Mouse (Mus musculus): ENCODE measurements at regions not wholly inside any gene's neighbourhood (a gene's known extent, or its start where the extent isn't known, plus 50 kb on each side); places are given as distances from the start of the nearest gene placed in this dataset.

DNA sequence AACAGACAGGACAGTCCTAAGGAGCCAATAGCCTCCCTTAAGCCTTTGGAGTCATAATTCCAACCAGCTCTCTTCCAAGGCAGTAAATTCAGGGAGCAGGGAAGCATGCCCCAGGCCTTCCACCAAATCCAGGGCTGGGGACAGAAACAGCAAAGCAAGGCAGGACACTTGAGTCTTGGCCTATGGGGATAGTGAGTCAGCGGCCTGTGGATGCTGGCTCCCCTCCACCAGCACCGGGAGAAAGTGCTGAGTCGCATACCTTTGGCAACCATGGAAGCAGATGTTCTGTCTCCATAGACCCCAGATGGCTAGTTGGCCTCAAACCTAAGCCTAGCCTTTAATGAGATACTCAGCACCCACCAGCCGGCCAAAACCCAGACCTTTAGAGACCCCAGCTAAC is 133.8 kb upstream of the Six2 start:
- DNase-seq, result no peak

DNA sequence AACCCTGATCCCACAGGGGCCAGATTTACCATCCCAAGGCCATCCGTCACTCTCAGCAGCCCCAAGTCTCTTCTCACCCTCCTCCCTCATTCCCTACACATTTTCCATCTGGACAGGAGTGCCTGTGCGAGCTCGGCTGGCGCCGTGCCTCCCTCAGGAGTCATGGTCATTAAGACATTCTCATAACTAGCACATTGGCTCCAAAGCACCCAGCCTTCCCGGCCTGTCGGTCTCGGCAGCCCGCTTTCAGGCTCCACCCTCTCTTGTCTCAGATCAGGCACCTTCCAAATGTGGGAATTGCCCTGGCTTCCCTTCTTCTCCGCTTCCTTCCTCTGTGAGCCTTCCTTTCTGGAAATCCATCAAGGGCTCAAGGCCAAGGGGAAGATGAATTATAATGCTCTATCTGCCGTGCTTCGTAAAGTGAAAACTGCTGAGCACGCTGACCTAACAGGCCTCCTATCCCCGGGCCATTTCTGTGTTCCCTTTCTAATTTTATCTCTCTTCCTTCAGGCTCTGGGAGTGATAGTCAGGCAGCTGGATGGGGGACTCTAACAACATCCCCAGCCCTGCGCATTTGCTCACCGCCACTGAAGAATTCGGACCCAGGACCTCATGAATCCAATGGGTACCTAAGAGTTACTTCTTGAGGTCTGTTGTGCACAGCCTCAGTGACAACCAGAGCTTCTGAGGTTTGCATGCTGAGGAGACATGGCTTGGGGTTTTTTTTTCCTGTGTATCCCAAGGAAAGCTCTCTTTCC is 130.2 kb upstream of the Six2 start:
- DNase-seq, result no peak

DNA sequence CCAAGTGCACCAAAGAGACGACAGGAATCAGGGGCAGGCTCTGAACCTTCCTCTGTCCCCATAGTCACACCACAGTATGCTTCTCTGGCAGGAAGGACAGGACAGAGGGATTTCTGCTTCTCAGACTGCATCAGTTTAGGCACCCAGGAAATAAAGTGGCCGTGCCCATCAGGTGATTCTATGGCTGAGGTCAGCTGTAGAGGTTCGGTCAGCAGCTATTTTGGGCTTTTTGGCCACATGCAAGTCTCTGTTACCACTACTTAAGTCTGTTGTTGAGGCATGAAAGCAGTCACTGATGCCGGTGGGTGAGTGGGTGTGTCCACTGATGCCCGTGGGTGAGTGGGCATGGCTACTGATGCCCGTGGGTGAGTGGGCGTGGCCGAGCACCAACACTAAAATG is 128.4 kb upstream of the Six2 start:
- DNase-seq, result no peak

DNA sequence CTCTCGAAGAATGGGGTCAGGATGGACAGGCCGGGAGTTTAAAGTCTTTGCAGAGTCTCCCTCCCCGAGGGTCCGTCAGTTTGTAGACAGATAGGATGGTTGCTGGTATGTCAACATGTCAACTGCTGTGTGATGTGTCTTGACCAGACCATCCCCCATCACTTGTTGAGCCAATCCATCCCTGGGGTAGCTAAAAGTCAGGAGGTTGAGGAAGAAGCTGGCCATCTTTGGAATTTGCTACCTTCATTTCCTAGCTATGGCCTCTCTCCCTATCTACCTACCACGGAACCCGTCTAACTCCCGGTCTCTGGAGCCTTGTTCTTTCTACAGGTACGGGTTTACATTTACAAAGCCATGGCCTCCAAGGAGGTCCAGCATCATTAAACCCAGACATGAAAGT is 128.0 kb upstream of the Six2 start:
- DNase-seq, result no peak

DNA sequence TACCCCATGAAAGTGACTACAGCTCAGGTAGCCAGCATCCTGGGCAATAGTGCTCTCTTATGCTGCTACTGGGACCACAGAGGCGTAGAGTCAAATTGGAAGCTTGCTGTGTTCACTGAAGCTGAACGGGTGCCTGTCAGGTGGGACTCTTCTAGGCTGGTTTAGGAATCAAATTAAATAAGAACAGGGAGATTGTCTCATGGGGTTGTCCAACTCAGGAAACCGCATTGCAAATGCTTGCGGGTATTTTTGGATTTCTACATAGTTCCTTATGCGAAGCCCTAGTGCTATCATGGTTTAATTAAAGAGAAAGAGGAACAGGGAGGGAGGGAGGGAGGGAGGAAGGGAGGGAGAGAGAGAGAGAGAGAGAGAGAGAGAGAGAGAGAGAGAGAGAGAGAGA is 120.5 kb upstream of the Six2 start:
- no peak for DNase-seq

DNA sequence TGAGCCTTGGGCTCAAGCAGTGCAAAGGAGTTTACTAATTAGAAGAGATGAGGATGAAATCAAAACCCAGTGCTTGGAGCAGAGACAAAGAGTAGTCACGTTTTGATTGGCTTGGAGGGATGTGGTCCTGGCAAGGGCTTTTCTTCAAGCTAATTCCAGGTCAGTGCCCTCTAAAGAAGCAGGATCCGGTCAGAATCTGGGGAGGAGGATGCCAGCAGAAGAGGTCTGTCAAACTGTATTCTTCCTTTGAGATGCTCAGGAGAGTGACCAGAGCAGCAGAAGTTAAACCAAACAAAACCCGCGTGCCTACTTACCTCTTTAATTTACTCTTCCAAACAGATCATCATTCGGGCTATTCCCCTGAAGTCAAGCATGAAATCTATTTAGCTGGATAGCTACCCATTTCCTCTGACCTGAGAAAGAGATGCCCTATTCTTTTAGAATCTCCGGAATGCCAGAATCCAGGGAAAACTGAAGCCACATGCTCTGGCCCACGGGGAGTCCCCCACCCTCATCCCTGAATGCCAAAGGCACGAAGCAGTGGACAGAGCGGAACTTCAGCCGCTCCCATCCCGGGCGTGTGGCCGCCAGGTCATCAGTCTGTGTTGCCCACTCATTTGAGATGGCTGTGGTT is 117.8 kb upstream of the Six2 start:
- no peak for DNase-seq

DNA sequence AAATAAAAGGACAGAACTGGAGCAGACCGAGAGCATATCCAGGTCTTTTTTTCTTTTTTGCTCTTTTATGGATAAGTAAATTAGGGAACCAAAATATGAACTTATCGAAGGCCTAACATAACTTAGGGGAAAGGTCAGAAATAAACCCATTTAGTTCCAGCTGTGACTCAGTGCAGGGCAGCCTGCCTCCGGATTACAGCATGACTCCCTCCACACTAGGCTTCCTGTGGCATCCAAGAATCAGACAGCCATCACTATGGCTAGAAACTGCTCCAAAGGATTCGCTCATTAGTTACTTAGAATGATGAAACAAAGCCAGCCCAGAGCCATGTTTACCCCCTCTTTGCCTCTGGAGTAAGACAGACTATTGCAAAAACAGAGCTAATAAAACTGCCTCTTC is 116.6 kb upstream of the Six2 start:
- DNase-seq, result no peak

DNA sequence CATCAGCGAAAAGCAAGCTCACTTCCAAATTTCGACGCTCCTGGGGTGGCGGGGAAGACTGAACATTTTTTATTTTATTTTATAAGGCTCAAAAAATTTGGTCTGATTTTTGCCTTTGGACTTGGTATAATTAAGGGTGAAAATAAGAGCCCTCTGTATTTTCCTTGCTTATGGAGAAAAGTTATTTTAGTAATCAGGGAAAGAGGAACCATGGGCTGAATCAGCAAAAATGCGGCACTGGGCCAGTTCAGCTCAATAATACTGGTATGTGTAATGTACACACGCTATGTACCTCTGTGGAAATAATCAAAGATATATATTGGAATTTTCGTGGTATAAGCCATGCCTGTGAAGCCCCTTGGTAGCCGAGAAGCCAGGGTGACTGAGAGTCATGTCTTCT is 113.7 kb upstream of the Six2 start:
- no peak for DNase-seq

DNA sequence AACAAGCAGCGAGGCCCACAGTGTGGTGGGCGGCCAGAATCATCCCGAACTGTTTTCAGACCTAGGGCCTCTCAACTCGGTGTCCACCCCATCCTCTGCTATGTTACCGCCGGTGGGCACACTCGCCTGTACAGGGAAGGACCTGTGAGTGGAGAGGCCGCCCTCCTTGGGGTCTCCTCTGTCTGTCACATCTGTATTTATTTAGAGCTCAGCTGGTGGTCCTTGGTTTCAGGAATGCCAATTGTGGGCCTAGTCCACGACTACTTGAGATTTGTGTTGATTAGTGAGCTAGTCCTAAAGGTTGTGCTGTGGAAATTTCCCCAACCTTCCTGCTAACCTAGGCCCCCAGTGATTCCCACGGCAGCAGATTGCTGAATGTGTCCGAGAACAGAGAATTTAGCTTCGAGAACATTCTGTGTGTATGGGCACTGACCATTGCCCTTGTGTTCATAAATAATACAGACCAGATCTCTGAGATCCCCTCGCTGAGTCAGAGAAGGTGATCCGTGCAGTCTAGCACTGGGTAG is 113.1 kb upstream of the Six2 start:
- DNase-seq, result no peak

DNA sequence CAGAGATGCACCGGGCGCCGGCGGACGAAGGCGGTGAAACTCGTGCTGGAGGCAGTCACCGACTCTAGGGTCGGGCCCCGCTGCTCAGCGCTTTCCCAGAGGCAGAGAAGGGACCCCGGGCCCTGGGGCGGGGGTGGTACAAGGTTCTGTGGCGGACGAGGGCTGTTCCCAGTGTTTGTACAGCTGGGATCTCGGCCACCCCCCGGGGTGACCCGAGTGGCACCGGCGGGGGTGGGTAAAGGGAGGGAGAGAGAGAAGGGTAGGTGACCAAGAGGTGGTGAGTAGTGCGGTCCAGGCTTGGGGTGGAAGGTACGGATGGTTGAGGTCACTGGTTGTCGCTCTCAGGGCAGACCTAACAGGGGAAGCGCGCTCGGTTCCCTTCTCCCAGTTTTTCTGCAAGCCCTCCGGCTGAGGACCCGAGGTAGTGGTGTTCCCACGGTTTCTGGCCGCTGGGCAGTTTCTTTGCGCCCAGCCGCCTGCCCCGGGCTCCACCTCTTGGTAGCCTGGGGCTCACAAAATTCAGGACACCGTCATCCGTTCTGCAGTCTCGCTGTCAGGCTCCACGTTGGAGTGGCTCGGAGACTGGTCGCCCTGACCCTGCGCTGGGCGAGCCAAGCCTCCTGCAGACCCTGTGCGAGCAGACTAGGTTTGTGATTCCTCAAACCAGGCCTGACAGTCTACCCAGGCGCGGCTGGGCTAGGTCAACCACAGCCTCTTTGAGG is 112.4 kb upstream of the Six2 start:
- no peak for DNase-seq

DNA sequence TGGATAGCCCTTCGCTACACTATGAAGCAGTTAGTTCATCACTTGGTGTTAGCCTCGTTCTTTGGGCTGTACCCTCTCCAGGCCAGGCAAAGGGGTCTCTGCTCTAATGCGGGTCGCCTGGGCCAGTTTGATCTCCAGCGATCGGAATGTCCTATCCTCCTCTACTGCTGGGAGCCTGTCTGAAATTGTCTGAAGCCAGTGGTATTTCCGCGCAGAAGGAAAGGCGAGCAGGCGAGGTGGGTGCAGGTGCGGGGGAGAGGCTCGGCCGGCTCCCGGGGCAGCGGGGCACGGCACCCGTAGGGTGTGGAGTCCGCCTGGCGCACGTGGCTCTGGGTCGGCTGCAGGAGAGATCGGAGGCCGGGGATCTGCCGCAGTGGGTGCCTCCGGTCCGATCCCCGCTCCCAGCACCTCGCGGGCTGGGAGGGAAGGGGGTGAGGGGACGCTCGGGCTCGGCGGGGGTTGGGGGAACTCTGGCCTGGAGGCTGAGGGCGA is 111.8 kb upstream of the Six2 start:
- peak; percentile 11 for DNase-seq

DNA sequence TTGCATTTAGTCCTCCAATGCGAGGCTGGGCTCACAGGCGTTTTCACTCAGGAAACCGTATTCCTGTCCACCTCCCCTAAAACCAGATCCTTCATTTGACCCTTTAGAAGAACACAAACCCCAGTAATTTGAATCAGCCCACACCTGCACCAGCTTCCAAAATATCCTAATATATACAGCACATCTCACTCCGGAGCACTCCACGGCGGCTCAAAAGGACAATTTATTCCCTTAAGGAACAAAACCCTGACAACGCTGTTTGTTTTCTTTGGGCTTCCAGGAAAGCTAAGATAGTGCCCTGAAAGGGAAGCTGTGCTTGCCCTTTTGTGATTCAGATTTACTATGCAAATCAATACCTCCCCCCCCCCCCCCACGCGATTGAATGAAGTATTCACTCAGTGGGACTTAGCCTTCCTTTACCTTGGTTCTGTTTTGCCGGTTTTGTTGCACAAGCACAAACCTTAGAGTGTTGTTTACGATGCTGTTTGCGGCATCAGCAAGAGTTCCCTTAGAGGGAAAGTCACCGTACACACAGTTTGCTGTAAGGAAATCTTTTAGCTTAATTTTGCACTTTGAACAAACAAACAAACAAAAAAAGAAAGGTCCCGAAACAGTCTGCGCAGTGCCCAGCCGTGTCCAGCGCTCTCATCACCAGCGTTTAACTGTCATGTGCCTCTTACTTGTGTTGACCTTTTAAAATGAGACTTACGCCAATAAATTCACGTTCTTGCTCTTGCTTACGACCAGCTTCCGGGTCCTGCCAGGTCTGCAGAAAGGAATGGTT is 111.2 kb upstream of the Six2 start:
- no peak for DNase-seq

DNA sequence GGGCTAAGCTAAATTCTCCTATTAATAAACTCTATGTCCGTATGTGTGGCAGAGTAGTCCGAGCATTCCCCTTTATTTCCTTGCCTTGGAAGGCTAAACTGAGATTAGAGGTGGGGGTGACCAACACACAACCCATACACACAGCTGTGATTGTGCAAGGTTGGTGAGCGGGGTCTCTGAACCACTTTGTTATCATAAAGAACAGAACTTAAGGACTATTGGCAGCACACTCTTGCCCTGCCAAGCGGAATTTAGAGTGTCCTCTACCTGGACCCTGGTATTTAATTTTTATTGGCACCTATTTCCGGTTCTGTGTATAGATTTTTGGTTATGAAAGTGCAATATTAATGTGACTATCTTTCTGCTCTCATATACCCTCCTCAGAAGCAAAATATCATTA is 109.7 kb upstream of the Six2 start:
- no peak for DNase-seq

DNA sequence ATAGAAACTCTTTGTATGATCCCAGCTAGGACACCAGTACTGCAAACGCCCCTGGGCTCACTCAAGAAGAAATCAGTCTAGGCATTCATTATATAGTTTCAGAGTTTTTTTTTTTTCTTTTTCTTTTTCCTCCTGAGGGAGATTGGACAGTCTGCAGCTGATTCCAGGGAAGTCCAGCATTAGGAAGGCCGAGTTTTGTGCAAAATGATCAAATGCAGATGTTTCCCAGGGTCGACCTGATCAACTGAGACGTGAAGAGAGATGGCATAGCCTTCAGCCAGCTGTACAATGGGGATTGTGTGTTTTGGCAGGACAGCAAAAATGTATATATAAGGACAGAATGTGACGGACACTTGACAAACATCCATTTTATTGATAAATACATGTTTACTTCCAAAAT is 107.7 kb upstream of the Six2 start:
- DNase-seq, result no peak

DNA sequence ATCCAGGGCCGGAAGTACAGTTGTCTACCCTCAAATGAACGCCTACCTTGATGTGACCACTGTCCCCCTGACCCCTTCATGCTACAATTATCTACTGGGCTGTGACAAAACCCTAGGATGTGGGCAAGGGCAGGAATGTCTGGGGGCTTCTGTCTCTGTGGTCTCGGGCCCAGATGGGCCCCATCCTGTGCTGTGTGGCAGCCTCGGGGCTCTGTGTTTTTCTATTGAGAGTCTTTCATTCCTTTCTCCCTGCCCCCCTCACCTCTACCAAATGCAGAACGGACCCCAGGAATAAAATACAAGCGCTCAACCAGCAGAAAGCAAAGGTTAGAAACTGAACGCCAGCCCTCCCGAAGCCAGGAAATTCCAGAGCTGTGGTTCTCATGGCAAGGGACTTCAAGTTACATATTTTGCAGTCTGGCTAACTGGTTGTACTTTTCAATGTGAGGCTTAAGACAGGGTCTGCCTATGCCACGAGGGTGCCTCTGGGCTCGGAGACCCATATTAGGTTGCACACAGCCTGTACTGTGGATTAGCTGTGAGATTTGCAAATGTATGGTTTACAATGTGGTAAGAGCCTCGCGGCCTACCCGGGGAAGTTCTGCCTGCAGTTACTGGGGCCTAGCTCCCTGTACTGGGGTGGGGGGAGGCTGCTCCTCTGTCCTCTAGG is 97.7 kb upstream of the Six2 start:
- DNase-seq, result no peak

DNA sequence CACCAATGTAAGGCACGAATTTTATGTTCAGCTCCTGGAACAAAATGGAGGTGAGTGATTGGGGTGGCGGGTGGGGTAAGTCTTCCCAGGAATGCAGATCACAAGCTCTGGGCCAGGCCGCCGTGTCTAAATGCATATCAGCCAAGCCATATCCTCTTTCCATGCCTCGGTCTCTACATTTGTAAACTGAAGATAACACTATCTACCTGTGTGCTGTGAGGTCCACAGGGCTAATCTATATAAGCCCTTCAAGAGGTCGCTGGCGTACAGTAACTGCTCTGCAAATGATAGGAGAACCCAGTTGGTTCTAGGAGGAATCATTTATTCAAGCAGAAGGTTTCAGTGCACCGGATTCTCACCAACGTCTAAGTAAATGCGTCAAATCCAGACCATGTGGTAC is 92.4 kb upstream of the Six2 start:
- no peak for DNase-seq

DNA sequence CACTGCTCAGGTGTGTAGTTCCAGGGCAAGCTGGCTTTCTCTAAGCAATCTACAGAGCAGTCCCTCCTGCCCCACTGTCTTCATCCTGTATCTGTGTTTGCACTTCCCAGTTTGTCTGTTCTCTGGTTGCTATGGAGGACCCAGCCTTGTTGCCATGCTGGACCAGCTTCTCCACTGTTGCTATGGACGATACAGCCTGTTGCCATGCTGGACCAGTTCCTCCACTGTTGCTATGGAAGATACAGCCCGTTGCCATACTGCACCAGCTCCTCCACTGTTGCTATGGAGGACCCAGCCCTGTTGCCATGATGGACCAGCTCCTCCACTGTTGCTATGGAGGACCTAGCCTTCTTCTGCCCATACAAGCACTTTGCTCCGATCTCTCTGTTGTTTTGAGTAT is 88.8 kb upstream of the Six2 start:
- DNase-seq, result peak; percentile 49

DNA sequence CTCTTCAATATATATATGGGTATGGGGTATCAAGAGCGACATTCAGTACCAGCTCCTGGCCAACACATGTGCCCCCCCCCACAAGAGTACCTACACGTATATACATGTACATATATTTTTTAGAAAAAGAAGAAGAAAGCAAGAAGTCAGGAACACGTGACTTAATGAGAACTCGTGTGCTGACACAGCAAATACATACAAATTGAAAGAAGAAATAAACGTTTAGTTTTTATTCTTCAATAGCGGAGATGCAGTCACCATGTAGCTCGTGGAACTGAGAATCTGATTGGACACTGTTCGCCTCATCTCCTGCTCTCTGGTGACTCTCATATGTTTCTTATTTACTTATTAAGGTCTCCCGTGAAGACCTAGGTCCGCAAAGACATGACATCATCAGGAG is 80.3 kb upstream of the Six2 start:
- DNase-seq, result no peak

DNA sequence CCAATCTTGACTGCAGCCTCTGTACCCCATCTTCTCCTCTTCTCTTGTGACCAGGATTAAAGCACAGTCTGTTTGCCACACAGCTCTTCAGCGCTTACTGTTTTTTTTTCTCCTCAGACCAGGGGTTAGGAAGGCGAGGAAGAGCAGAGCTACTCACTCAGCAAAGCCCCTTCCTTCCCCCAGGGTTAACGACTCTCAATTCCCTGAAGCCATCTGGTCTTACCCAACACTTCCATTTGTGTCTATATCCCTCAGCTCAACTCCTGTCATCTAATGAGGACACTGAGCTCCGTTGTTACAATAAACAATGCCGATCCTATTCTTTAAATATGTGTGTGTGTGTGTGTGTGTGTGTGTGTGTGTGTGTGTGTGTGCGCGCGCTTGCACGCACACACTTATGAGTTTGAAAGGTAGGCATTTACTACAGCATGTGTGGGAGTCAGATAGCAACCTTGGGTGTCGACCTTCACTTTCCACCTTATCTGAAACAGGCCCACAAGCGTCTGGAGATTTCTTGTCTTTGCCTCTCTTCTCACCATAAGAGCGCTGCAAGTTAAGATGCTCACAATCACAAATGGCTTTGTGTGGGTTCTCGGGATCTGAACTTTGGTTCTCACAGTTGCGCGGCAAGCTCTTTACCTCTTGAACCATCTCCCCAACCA is 79.3 kb upstream of the Six2 start:
- DNase-seq, result no peak

DNA sequence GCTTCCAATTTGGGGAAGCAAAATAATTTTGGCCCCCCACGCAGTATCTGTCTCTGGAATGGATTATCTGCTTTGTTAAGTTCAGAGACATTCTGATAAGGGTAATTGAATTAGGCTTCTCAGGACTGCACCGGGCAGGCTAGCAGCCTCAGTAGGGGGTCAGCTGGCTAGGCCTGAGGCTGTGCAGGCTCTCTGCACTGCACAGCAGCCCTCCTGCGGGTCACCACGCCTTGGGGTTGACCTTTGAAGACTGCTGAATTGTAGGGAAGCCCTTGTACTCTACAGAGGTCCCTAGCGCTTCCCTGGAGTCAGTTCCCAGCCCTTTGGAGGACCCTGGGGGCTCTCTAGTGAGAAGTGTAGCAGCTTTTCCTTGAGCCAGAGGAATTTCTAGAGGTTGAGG is 78.5 kb upstream of the Six2 start:
- no peak for DNase-seq

DNA sequence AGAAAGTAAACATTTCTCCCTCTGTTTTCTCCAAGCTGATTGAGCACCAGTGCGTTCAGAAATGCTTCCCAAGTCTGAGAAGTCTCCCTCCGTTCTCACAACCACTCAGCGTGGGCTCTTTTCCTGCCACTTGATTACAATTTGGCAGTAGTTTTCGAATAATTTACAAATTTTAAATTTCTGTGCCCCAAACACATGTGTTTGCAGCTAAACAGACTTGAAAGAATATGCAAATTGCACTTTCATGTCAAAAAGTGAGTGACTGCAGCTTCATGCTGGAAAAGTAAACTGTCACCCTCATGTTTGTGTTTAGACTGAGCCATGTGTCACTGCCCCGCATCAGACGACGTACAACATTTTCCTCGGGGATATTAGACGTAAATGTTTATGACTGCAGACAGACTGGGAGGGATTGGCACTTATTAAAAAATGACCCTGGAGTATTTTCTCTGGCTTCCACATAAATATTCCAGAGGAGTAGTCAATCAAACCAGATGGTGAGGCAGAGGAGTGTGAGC is 70.6 kb upstream of the Six2 start:
- no peak for DNase-seq

DNA sequence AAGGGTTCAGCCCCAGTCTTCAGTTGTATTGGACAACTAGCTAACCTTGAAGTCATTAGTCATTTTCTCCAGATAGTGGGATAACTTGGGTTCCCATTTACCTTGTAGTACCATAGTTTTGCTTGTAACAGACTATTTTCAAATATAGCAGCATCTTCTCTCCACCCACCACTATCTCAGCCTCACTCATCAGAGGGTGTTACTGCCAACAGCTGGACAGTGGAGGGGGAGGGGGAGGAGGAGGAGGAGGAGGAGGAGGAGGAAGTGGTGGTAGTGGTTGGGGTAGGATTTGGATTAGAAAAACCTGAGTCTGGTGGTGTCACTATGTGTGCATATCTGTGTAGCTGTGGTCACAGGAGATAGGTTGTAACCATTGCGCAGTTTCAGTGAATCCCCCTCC is 69.6 kb upstream of the Six2 start:
- no peak for DNase-seq

All from right cerebral cortex, postnatal 4 days (tissue).